Mouse (Mus musculus) gastrocnemius, adult 2 months (tissue): Measurements from ENCODE around the gene Arhgef25. TPM values are rescaled to one million over a fixed set of nuclear protein-coding genes. Genes with fewer than 3 reads are reported as not detected.
A peak's percentile ranks its signal among the peaks of the same experiment; 100 is the strongest.

Experiments
- DNase-seq: peaks from one replicate; pipeline ENCODE4 v3.0.0; 2022
- H3K27ac ChIP-seq: fragments of 200-600 bp; 2 replicates; pipeline ENCODE4 v1.8.1; 2022; ENCODE audit warnings: mild to moderate bottlenecking
- H3K4me3 ChIP-seq: fragments of 200-600 bp; 2 replicates; pipeline ENCODE4 v1.8.1; 2022; ENCODE audit warnings: mild to moderate bottlenecking, moderate library complexity
- CTCF ChIP-seq: fragments of 200-600 bp; IDR thresholded peaks from 2 replicates; pipeline ENCODE4 v1.8.1; 2022; ENCODE audit warnings: antibody characterized with exemption, mild to moderate bottlenecking, moderate library complexity
- intact Hi-C: fragments of 180-260 bp; cut with DNase I; formaldehyde crosslinking; loops from one replicate; pipeline ENCODE4 v1.15.1; 2025
- total RNA-seq, 2 experiments: library from RNA; stranded (reverse); gene quantifications; 2 replicates each; pipeline ENCODE4 v1.2.3; 2021

Gene Arhgef25
- total RNA-seq, 2 experiments from 2014 or later = 8.5 to 8.8 TPM

GRCm38 (mm10) chr10:127188465-127189115, 1.3 kb downstream of the Arhgef25 start:
- intact Hi-C loops = no loop called here
- H3K4me3 ChIP-seq = peak overlapping the region; percentile 86
- peak; percentile 82 for DNase-seq
- H3K27ac ChIP-seq = peak overlapping the region; percentile 90
- no peak for TF ChIP-seq CTCF

- Histone ChIP-seq H3K27ac (peak overlapping the region; percentile 90), H3K4me3 (peak overlapping the region; percentile 86)
- no peak for TF ChIP-seq CTCF
- intact Hi-C loops = no loop called here
- no peak for DNase-seq
Measured at GRCm38 (mm10) chr10:127188079-127188453, 1.8 kb downstream of the Arhgef25 start.

- no peak for DNase-seq
- TF ChIP-seq CTCF = no peak
- intact Hi-C loops = no loop called here
- Histone ChIP-seq H3K4me3 (peak overlapping the region; percentile 86), H3K27ac (no peak overlapping the region)
Measured at GRCm38 (mm10) chr10:127187371-127188078, 2.4 kb downstream of the Arhgef25 start.

GRCm38 (mm10) chr10:127186451-127186850, 3.4 kb downstream of the Arhgef25 start:
- Histone ChIP-seq H3K4me3 (no peak overlapping the region), H3K27ac (no peak overlapping the region)
- TF ChIP-seq CTCF = peak; percentile 45
- DNase-seq = no peak
- intact Hi-C loops = no loop called here

- no peak overlapping the region for H3K27ac ChIP-seq
Measured at GRCm38 (mm10) chr10:127185506-127185905, 4.4 kb downstream of the Arhgef25 start.

GRCm38 (mm10) chr10:127185101-127185500, 4.8 kb downstream of the Arhgef25 start:
- intact Hi-C loops = no loop called here
- TF ChIP-seq CTCF = no peak
- Histone ChIP-seq H3K4me3 (no peak overlapping the region), H3K27ac (no peak overlapping the region)
- DNase-seq = no peak

More at GRCm38 (mm10) chr10:127185506-127185905, 4.4 kb downstream of the Arhgef25 start:
- DNase-seq = no peak
- intact Hi-C loops = no loop called here
- H3K4me3 ChIP-seq = no peak overlapping the region
- no peak for TF ChIP-seq CTCF

GRCm38 (mm10) chr10:127183759-127184158, 6.1 kb downstream of the Arhgef25 start:
- DNase-seq = no peak
- Histone ChIP-seq H3K27ac (peak overlapping the region; percentile 78; the same call in 1 of the 2 replicates), H3K4me3 (peak overlapping the region; percentile 67)
- intact Hi-C loops = no loop called here
- no peak for TF ChIP-seq CTCF

- H3K4me3 ChIP-seq = peak overlapping the region; percentile 67
- intact Hi-C loops = no loop called here
Measured at GRCm38 (mm10) chr10:127182624-127183023, 7.3 kb downstream of the Arhgef25 start.

GRCm38 (mm10) chr10:127181566-127181965, 8.3 kb downstream of the Arhgef25 start:
- DNase-seq = no peak
- H3K4me3 ChIP-seq = peak overlapping the region; percentile 73
- H3K27ac ChIP-seq = peak overlapping the region; percentile 78
- TF ChIP-seq CTCF = no peak
- intact Hi-C loops = no loop called here

More at GRCm38 (mm10) chr10:127182624-127183023, 7.3 kb downstream of the Arhgef25 start:
- peak overlapping the region; percentile 78 for H3K27ac ChIP-seq
- DNase-seq = no peak
- TF ChIP-seq CTCF = no peak

- Histone ChIP-seq H3K4me3 (peak overlapping the region; percentile 73), H3K27ac (peak overlapping the region; percentile 74)
- intact Hi-C loops = no loop called here
- peak; percentile 15 for DNase-seq
- TF ChIP-seq CTCF = no peak
Measured at GRCm38 (mm10) chr10:127180695-127181047, 9.2 kb downstream of the Arhgef25 start.

- intact Hi-C loops = loop anchor here (5.0 to 10.0 kb wide), 2 partner anchors 32 to 155 kb away; partner anchors contain the start of gene Pip4k2c
- peak; percentile 32 for DNase-seq
- no peak for TF ChIP-seq CTCF
- H3K27ac ChIP-seq = peak within 1 kb of the TSS; percentile 74
- H3K4me3 ChIP-seq = peak within 1 kb of the TSS; percentile 73
Measured at GRCm38 (mm10) chr10:127179871-127180694, 9.8 kb downstream of the Arhgef25 start, which contains the start of gene Slc26a10. Gene Slc26a10 (minus strand): TSS chr10:127180645.

- peak; percentile 21 for DNase-seq
- H3K27ac ChIP-seq = peak overlapping the region; percentile 62; the same call in 1 of the 2 replicates
- intact Hi-C loops = loop anchor here (5.0 to 10.0 kb wide), 2 partner anchors 34 to 156 kb away; partner anchors contain the start of gene Pip4k2c
- no peak for TF ChIP-seq CTCF
- H3K4me3 ChIP-seq = peak overlapping the region; percentile 73
Measured at GRCm38 (mm10) chr10:127178286-127179027, 11.4 kb downstream of the Arhgef25 start.
